Mouse (Mus musculus): ENCODE measurements around the gene Sgo1.

Sgo1 gene

DNA sequence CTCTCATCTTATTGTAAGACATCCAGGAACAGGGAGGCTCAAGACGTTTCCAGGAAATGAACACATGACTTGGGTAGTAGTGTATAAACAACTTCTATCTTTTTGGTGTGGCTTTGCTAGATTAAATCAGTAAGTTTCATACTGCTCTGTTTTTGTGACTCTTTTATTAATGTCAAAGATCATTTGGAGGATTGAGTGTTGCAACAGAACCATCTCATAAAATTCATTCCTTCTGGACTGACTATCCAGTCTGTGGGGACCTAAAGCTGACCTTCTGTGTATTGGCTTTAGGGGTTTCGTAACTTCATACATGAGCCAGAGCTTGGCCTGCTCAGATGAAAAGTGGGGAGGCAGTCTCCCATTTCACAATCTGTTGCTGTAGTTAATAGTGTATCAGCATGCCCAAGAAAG, 38.9 kb downstream of the Sgo1 start:
- CTCF ChIA-PET = no interaction called here

DNA sequence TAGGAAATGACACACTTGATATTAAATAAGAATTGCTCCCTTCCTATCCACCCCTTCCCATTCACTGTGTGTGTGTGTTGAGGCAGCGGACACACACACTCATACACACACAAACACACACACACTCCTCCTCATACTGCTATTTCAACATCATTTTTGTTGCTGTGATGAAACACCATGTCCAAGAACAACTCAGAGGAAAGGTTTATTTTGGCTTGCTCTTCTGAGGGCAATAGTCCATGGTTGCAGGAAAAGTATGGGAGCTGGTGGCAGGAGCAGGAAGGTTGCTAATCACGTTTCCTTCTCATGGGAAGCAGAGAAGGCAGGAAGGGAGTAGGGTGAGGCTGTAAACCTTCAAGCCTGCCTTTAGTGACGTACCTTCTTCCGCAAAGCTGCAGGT, 45.8 kb downstream of the Sgo1 start:
- CTCF ChIA-PET = no interaction called here

DNA sequence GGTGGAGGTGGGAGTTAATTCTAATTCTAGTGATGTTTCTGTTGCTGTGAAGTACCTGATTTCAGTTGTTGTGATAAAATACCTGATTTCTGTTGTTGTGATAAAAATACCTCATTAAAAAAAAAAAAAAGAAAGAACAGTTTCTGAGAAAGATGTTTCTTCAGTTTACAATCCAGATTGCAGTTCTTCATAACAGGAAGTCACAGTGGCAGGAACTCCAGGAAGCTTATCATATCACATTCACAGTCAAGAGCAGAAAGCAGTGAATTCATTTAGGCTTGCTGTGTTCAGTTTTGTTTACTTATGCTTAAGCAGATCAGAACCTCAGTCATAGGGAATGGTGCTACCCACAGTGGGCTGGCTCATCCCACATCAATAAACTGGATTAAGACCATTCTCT, 57.8 kb downstream of the Sgo1 start:
- CTCF ChIA-PET = interaction anchor here (0.7 kb wide), 1 partner anchor 57 kb away, joined by 9 read pairs; no protein-coding TSS in a partner anchor

DNA sequence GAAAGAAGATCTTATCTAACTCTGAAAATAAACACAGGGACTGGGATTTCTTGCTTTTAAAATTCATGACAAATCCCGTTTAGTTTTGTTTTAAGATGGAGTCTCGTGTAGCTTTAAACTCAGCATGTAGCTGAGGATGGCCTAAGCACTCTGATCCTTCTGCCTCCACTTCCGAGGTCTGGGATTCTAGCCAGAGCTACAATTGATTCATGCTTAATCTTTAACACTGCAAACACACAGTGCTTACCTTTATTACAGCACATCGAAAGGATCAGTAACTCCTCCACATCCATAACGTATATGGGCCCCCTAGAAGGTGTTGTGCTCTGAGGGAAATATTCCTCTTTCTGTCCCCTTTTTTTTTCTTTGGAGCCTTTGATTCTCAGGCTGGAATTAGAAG, 61.0 kb downstream of the Sgo1 start:
- CTCF ChIA-PET = no interaction called here

DNA sequence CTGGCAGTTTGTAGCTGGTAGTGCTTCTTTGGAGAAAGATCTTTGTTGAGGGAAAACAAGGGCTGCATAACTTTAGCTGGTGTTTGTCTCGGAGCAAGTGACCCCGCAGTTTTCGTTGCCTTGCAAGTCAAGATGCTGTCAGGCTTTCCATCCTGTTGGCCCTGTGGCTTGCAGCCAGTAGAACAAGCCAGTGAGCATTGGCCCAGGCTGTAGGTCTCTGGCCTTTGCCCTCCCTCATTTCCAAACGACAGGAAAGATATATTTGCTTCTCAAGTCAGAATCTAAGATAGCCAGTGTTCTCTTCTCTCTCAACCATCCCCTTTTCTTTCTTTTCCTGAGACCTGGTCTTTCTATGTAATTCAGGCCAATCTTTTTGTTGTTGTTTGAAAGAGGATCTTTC, 61.6 kb downstream of the Sgo1 start:
- CTCF ChIA-PET = no interaction called here

DNA sequence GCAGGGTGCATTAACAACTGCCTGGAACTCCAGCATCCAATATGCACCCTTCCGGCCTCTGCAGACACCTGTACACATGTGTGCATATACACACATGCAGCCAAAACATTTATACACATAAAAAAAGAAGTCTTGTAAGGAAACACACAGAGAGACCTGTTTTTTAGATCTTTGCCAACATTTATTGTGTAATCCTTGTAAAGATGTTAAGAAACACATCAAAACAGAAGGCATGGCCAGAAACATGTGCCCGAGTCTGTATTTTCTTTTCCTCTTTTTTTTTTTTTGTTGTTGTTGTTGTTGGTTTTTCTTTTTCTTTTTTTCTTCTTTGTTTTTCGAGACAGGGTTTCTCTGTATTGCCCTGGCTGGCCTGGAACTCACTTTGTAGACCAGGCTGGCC, 63.0 kb downstream of the Sgo1 start:
- CTCF ChIA-PET = no interaction called here
